Mouse (Mus musculus): ENCODE data around the gene Phf11b.

GRCm38 (mm10) chr14:59366386-59367105, 25.4 kb upstream of the Phf11b start:
- TF ChIP-seq POLR2A (IDR thresholded peaks at IDR 0.05; ENCODE audit: borderline replicate concordance, control insufficient read depth, low read depth, low read length) (no peak), CTCF (IDR thresholded peaks at IDR 0.05; ENCODE audit: control insufficient read depth, insufficient read depth, low read length) (no peak)
